Mouse (Mus musculus) retina, embryonic 14.5 days (tissue): ENCODE measurements around the gene Gm7233.
"Not testable (repeated sequence)": the region's sequence is repeated elsewhere in the genome, so short reads cannot be mapped to it uniquely, and the experiment has no call there.

Experiments used
- DNase-seq: peaks from one replicate; pipeline ENCODE4 v3.0.0-alpha.2; 2015; ENCODE audit warnings: low spot score

Gene Gm7233

GRCm38 (mm10) chr14:43179567-43179966 lies at the start of gene Gm7233:
Gene Gm7233, plus strand, starts transcription at chr14:43179867.
- not testable (repeated sequence) for DNase-seq

- not testable (repeated sequence) for DNase-seq
Measured at GRCm38 (mm10) chr14:43167189-43167588, 12.5 kb upstream of the Gm7233 start.

GRCm38 (mm10) chr14:43167942-43168341 lies 11.7 kb upstream of the Gm7233 start:
- DNase-seq: not testable (repeated sequence)

- not testable (repeated sequence) for DNase-seq
Measured at GRCm38 (mm10) chr14:43168573-43169170, 11.0 kb upstream of the Gm7233 start.

GRCm38 (mm10) chr14:43235204-43235603 lies 55.5 kb downstream of the Gm7233 start, which contains the start of gene Gm8122:
Gene Gm8122, minus strand, starts transcription at chr14:43235304.
- not testable (repeated sequence) for DNase-seq
